Mouse (Mus musculus) ES-Bruce4 (cell line): Measurements from ENCODE around the gene Apoa4. TPM values are rescaled to one million over a fixed set of nuclear protein-coding genes. Genes with fewer than 3 reads are reported as not detected.

ENCODE experiments used
- H3K27ac ChIP-seq: 2 replicates; pipeline ENCODE4 v1.5.1; 2012; ENCODE audit warnings: low read length, inconsistent platforms; ENCODE audit not compliant: insufficient read depth
- H3K27me3 ChIP-seq: 2 replicates; pipeline ENCODE4 v1.6.1; 2012; ENCODE audit warnings: mild to moderate bottlenecking, low read length, inconsistent platforms; ENCODE audit not compliant: control insufficient read depth, poor library complexity, insufficient read depth, severe bottlenecking
- H3K36me3 ChIP-seq: 2 replicates; pipeline ENCODE4 v1.6.1; 2012; ENCODE audit warnings: inconsistent platforms, mild to moderate bottlenecking, low read length, moderate library complexity; ENCODE audit not compliant: control insufficient read depth, poor library complexity, insufficient read depth, severe bottlenecking
- H3K4me1 ChIP-seq: one replicate; pipeline ENCODE4 v1.8.1; 2011; ENCODE audit warnings: low read length; ENCODE audit not compliant: control insufficient read depth, insufficient read depth
- H3K4me3 ChIP-seq: 2 replicates; pipeline ENCODE4 v1.5.1; 2011; ENCODE audit warnings: low read depth, mild to moderate bottlenecking, low read length
- H3K9ac ChIP-seq: 2 replicates; pipeline ENCODE4 v1.6.1; 2012; ENCODE audit warnings: low read depth, mild to moderate bottlenecking, inconsistent platforms; ENCODE audit not compliant: poor library complexity, severe bottlenecking
- H3K9me3 ChIP-seq: replicated peaks from 2 replicates; pipeline ENCODE4 v1.6.1; 2012; ENCODE audit warnings: mild to moderate bottlenecking, low read length, inconsistent platforms; ENCODE audit not compliant: control insufficient read depth, poor library complexity, insufficient read depth, severe bottlenecking
- CTCF ChIP-seq: IDR thresholded peaks from one replicate; pipeline ENCODE4 v1.8.1; 2011; ENCODE audit warnings: low read depth, low read length
- EP300 ChIP-seq: IDR thresholded peaks from 2 replicates; pipeline ENCODE4 v1.6.1; 2011; ENCODE audit warnings: low read depth, low read length; ENCODE audit not compliant: insufficient read depth
- POLR2A ChIP-seq: IDR thresholded peaks from one replicate; pipeline ENCODE4 v1.8.1; 2011; ENCODE audit warnings: low read length; ENCODE audit not compliant: insufficient read depth
- polyA plus RNA-seq: library from polyadenylated mRNA; stranded (reverse); fragments of >200 nt; gene quantifications from 2 replicates; pipeline ENCODE4 v1.2.4, GENCODE M21; 2011; ENCODE audit warnings: low read depth; ENCODE audit not compliant: missing spikeins, insufficient read depth, insufficient read length

Gene Apoa4
- polyA plus RNA-seq: not detected in 2 replicates

DNA sequence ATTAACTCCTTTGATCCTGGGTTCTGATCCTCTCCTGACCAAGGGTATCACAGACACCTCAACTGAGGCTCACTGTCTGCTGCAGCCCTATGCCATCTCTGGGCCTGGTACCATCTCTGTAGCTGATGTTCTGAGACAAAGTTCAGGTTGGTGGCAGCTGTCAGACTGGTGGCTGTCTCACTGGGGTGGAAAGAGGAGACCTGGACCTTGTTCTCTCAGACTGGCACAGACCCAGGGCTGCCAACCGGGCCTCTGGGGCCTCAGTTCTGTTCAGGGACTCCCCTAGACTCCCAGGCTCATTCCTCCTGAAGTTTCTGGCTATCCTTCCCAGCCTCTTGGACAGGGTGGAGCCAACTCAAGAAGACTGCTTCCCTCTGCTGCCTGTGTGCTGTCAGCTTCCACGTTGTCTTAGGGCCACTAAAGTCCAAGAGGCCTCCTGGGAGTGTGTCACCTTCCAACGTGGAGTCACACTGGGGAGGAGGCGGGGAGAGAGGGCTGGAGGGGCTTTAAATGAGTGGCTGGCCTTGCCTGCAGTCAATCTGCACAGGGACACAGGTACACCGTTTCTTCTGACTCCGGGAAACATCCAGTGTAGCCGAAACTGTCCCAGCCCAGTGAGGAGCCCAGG is at the start of gene Apoa4:
Apoa4 (plus strand) TSS at position 171 of the 628 bp plus-strand sequence.
- H3K27ac ChIP-seq: no peak within 1 kb of the TSS
- H3K36me3 ChIP-seq: no peaks in the 10 kb centered on the region
- no peak within 1 kb of the TSS for H3K4me3 ChIP-seq
- H3K9ac ChIP-seq: no peak within 1 kb of the TSS
- no peaks in the 10 kb centered on the region for H3K27me3 ChIP-seq
- TF ChIP-seq POLR2A: no peak
- no peak for TF ChIP-seq CTCF
- no peak for TF ChIP-seq EP300
- no peaks in the 10 kb centered on the region for H3K4me1 ChIP-seq
- no peaks in the 10 kb centered on the region for H3K9me3 ChIP-seq

DNA sequence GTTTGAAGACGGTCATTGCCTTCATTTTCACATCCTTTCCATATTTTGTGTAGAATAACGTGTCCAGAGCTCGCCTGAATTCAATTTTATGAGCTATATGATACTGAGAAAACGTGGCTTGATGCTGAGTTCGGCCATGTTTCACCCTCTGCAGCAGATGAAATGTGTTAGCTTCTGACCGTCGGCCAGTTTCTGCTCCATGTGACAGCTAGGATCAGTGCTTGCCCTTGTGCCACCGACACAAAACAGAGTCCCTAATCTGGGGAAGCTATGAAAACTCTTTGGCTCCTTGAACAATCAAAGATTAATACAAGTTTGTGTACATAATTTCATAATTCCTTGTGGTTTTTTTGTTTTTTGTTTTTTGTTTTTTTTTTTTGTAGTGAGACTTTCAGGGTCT is 49.3 kb upstream of the Apoa4 start:
- TF ChIP-seq CTCF: no peak
- TF ChIP-seq POLR2A: no peak
- TF ChIP-seq EP300: no peak
- no peak overlapping the region for H3K27ac ChIP-seq
- H3K27me3 ChIP-seq: no peaks in the 10 kb centered on the region
- H3K9me3 ChIP-seq: no peaks in the 10 kb centered on the region
- no peaks in the 10 kb centered on the region for H3K4me1 ChIP-seq
- H3K36me3 ChIP-seq: 0 out of 2 replicates have a peak, but pooled peaks cover 2% of the 10 kb centered on the region
- no peak overlapping the region for H3K4me3 ChIP-seq
- no peak overlapping the region for H3K9ac ChIP-seq

DNA sequence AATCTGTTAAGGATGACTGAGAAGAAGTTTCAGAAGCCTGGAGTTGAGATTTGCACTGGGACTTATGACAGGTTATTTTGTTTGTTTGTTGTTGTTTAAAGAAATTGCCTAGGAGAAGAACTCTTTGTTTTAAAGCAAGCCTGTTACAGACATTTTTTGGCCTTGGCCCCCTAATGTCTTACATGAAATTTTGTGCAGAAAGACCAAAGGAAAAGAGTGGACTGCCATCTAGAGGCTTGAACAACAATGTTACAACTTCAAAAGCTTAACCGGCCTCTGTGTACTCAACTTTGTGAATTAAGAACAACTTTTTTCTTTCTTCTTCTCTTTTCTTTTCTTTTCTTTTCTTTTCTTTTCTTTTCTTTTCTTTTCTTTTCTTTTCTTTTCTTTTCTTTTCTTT is 48.9 kb upstream of the Apoa4 start:
- Histone ChIP-seq H3K27ac (no peak overlapping the region), H3K9me3 (no peaks in the 10 kb centered on the region), H3K9ac (no peak overlapping the region), H3K27me3 (no peaks in the 10 kb centered on the region), H3K36me3 (0 out of 2 replicates have a peak, but pooled peaks cover 2% of the 10 kb centered on the region), H3K4me3 (no peak overlapping the region), H3K4me1 (no peaks in the 10 kb centered on the region)
- TF ChIP-seq CTCF (no peak), POLR2A (no peak), EP300 (no peak)

DNA sequence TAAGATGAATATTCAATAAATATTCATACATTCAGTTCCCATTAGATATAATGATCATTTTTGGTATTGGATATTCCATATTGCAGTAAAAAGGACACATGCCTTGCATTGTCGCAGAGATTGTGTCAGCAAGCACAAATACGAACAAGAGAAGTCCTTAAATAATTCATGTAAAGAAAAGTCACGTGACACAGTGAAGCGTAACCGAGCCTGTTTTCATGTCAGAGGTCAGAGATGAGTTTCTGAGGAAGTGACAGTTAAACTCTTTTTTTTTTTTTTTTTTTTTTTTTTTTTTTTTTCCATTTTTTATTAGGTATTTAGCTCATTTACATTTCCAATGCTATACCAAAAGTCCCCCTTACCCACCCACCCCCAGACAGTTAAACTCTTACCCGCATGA is 47.9 kb upstream of the Apoa4 start:
- Histone ChIP-seq H3K9me3 (no peaks in the 10 kb centered on the region), H3K4me3 (no peak overlapping the region), H3K4me1 (no peaks in the 10 kb centered on the region), H3K9ac (no peak overlapping the region), H3K27me3 (no peaks in the 10 kb centered on the region), H3K27ac (no peak overlapping the region), H3K36me3 (0 out of 2 replicates have a peak, but pooled peaks cover 2% of the 10 kb centered on the region)
- TF ChIP-seq EP300 (no peak), POLR2A (no peak), CTCF (no peak)

DNA sequence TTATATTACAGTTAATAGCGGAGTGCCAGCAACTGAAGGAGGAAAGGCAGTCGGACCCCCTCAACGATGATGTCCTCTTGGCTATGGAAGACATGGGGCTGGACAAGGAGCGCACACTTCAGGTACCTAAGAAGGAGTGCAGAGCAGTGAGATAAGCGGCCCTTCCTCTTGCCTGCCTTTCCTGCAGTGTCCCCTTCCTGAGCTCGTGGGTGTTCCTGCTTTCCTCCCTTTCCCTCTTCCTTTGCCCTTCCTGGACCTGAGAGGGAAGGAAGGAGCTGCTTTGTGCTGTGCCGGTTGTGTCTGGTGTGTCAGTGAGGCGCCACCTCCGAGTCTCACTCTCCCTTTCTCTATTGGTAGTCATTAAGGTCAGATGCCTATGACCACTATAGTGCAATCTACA is 45.7 kb upstream of the Apoa4 start:
- H3K9me3 ChIP-seq: no peaks in the 10 kb centered on the region
- H3K36me3 ChIP-seq: 0 out of 2 replicates have a peak, but pooled peaks cover 2% of the 10 kb centered on the region
- H3K27me3 ChIP-seq: no peaks in the 10 kb centered on the region
- no peak overlapping the region for H3K4me3 ChIP-seq
- no peak overlapping the region for H3K9ac ChIP-seq
- H3K27ac ChIP-seq: no peak overlapping the region
- no peaks in the 10 kb centered on the region for H3K4me1 ChIP-seq
- TF ChIP-seq CTCF (no peak), EP300 (no peak), POLR2A (no peak)

DNA sequence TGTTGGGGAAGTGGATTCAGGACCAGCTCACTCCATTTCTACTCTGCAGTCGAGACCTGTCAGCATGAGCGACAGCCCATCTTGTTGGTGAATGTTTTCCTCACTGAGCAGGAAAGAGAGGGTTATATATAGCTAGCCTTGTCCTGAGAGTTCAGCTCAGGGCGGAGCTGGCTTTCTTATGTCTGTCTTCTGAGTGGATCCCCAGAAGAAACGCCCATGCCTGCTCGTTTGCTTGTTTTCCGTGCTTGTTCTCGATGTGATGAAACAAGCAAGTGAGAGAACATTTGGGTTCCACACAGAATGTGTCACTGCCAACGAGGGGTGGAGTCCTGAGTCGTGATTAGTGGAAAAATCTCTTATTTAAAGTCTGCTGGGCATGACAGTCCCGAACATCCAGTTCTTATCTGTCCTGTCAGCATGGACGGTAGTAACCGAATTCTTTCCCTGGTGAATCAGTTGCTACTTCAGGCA is 43.8 kb upstream of the Apoa4 start:
- Histone ChIP-seq H3K27me3 (no peaks in the 10 kb centered on the region), H3K4me3 (no peak overlapping the region), H3K36me3 (0 out of 2 replicates have a peak, but pooled peaks cover 2% of the 10 kb centered on the region), H3K9me3 (no peaks in the 10 kb centered on the region), H3K27ac (no peak overlapping the region), H3K9ac (no peak overlapping the region), H3K4me1 (no peaks in the 10 kb centered on the region)
- TF ChIP-seq EP300 (no peak), CTCF (no peak), POLR2A (no peak)
